Mouse (Mus musculus): ENCODE data around the gene Ankle2.

The Ankle2 gene

GRCm38 (mm10) chr5:110285156-110285555 lies 54.4 kb downstream of the Ankle2 start:
- no peak for DNase-seq (ENCODE audit: low spot score)

GRCm38 (mm10) chr5:110285770-110286445 lies 55.1 kb downstream of the Ankle2 start, which contains the start of the genes Pxmp2 and Pole:
TSS of gene Pxmp2 (minus strand) at chr5:110286186.
TSS of gene Pole (plus strand) at chr5:110286306.
- DNase-seq (ENCODE audit: low spot score), result peak; percentile 88

GRCm38 (mm10) chr5:110286446-110287083 lies 55.8 kb downstream of the Ankle2 start:
- DNase-seq (ENCODE audit: low spot score), result no peak

GRCm38 (mm10) chr5:110287084-110287475 lies 56.3 kb downstream of the Ankle2 start:
- DNase-seq (ENCODE audit: low spot score), result no peak

GRCm38 (mm10) chr5:110291649-110292048 lies 60.8 kb downstream of the Ankle2 start:
- DNase-seq (ENCODE audit: low spot score), result no peak

GRCm38 (mm10) chr5:110296637-110297036 lies 65.8 kb downstream of the Ankle2 start:
- no peak for DNase-seq (ENCODE audit: low spot score)

GRCm38 (mm10) chr5:110300591-110300990 lies 69.8 kb downstream of the Ankle2 start:
- no peak for DNase-seq (ENCODE audit: low spot score)

All from layer of hippocampus, adult 11-12 months (tissue).